Mouse (Mus musculus): ENCODE results near the gene Usp49. TPM values are rescaled to one million over a fixed set of nuclear protein-coding genes. Genes with fewer than 3 reads are reported as not detected.

Usp49 gene
- polyA plus RNA-seq, 1 experiment from 2014 or later, result 3.3 TPM

- H3K4me3 ChIP-seq (replicated peaks), result no peak overlapping the region
- H3K27ac ChIP-seq, result peak overlapping the region; percentile 36; the same call in 1 of the 2 replicates
- 57% methylated on average over 2 of the region's 2 CpGs for WGBS (ENCODE audit: insufficient replicate concordance)
- no peak for DNase-seq
- no peaks in the 10 kb centered on the region for H3K9me3 ChIP-seq (replicated peaks)
- ATAC-seq (ENCODE audit: low read depth), result no peak
- peaks cover 39% of the 10 kb centered on the region for H3K4me1 ChIP-seq (replicated peaks)
- H3K4me2 ChIP-seq, result no peak overlapping the region
- no peak overlapping the region for H3K9ac ChIP-seq
- peaks cover 68% of the 10 kb centered on the region for H3K27me3 ChIP-seq
- H3K36me3 ChIP-seq, result 0 out of 2 replicates have a peak, but pooled peaks cover 5% of the 10 kb centered on the region
These were observed 68.6 kb downstream of the Usp49 start for GRCm38 (mm10) chr17:47699055-47699454.

- peaks cover 71% of the 10 kb centered on the region for H3K27me3 ChIP-seq
- WGBS (ENCODE audit: insufficient replicate concordance), result 64% methylated on average over 9 of the region's 9 CpGs
- no peak overlapping the region for H3K4me3 ChIP-seq (replicated peaks)
- H3K9me3 ChIP-seq (replicated peaks), result no peaks in the 10 kb centered on the region
- H3K4me1 ChIP-seq (replicated peaks), result peaks cover 21% of the 10 kb centered on the region
- no peak overlapping the region for H3K27ac ChIP-seq
- 0 out of 2 replicates have a peak, but pooled peaks cover 5% of the 10 kb centered on the region for H3K36me3 ChIP-seq
- H3K9ac ChIP-seq, result no peak overlapping the region
- DNase-seq (no peak), ATAC-seq (ENCODE audit: low read depth) (no peak)
- H3K4me2 ChIP-seq, result no peak overlapping the region
These were observed 71.3 kb downstream of the Usp49 start for GRCm38 (mm10) chr17:47701793-47702192.

GRCm38 (mm10) chr17:47702548-47703345, 72.3 kb downstream of the Usp49 start:
- no peaks in the 10 kb centered on the region for H3K9me3 ChIP-seq (replicated peaks)
- H3K27ac ChIP-seq, result no peak overlapping the region
- WGBS (ENCODE audit: insufficient replicate concordance), result 30% methylated on average over 28 of the region's 28 CpGs
- 0 out of 2 replicates have a peak, but pooled peaks cover 5% of the 10 kb centered on the region for H3K36me3 ChIP-seq
- no peak overlapping the region for H3K9ac ChIP-seq
- DNase-seq (no peak), ATAC-seq (ENCODE audit: low read depth) (no peak)
- H3K27me3 ChIP-seq, result peaks cover 74% of the 10 kb centered on the region
- peaks cover 21% of the 10 kb centered on the region for H3K4me1 ChIP-seq (replicated peaks)
- H3K4me2 ChIP-seq, result no peak overlapping the region
- no peak overlapping the region for H3K4me3 ChIP-seq (replicated peaks)

GRCm38 (mm10) chr17:47703556-47703955, 73.1 kb downstream of the Usp49 start:
- no peak overlapping the region for H3K9ac ChIP-seq
- peaks cover 14% of the 10 kb centered on the region for H3K4me1 ChIP-seq (replicated peaks)
- DNase-seq (no peak), ATAC-seq (ENCODE audit: low read depth) (no peak)
- H3K27ac ChIP-seq, result no peak overlapping the region
- H3K4me3 ChIP-seq (replicated peaks), result no peak overlapping the region
- H3K36me3 ChIP-seq, result 0 out of 2 replicates have a peak, but pooled peaks cover 5% of the 10 kb centered on the region
- 17% methylated on average over 20 of the region's 20 CpGs for WGBS (ENCODE audit: insufficient replicate concordance)
- H3K4me2 ChIP-seq, result no peak overlapping the region
- H3K27me3 ChIP-seq, result peaks cover 69% of the 10 kb centered on the region
- no peaks in the 10 kb centered on the region for H3K9me3 ChIP-seq (replicated peaks)

- DNase-seq, result no peak
- ATAC-seq (ENCODE audit: low read depth), result no peak
- WGBS (ENCODE audit: insufficient replicate concordance), result 66% methylated on average over 4 of the region's 4 CpGs
- H3K27ac ChIP-seq, result no peak overlapping the region
- peaks cover 72% of the 10 kb centered on the region for H3K27me3 ChIP-seq
- H3K4me1 ChIP-seq (replicated peaks), result peaks cover 8% of the 10 kb centered on the region
- no peak overlapping the region for H3K9ac ChIP-seq
- no peak overlapping the region for H3K4me3 ChIP-seq (replicated peaks)
- H3K4me2 ChIP-seq, result no peak overlapping the region
- H3K9me3 ChIP-seq (replicated peaks), result no peaks in the 10 kb centered on the region
- H3K36me3 ChIP-seq, result 0 out of 2 replicates have a peak, but pooled peaks cover 5% of the 10 kb centered on the region
These were observed 74.2 kb downstream of the Usp49 start for GRCm38 (mm10) chr17:47704692-47705091.

GRCm38 (mm10) chr17:47706196-47706595, 75.7 kb downstream of the Usp49 start:
- Histone ChIP-seq H3K9ac (no peak overlapping the region), H3K4me1 (replicated peaks) (peaks cover 6% of the 10 kb centered on the region; the same call in 1 of the 2 replicates), H3K27ac (no peak overlapping the region), H3K4me2 (no peak overlapping the region), H3K27me3 (peaks cover 69% of the 10 kb centered on the region), H3K4me3 (replicated peaks) (no peak overlapping the region), H3K36me3 (0 out of 2 replicates have a peak, but pooled peaks cover 5% of the 10 kb centered on the region), H3K9me3 (replicated peaks) (no peaks in the 10 kb centered on the region)
- DNase-seq (no peak), ATAC-seq (ENCODE audit: low read depth) (no peak)
- 52% methylated on average over 1 of the region's 1 CpGs for WGBS (ENCODE audit: insufficient replicate concordance)

- H3K4me3 ChIP-seq (replicated peaks), result no peak overlapping the region
- 0 out of 2 replicates have a peak, but pooled peaks cover 3% of the 10 kb centered on the region for H3K36me3 ChIP-seq
- DNase-seq, result no peak
- peaks cover 7% of the 10 kb centered on the region for H3K4me1 ChIP-seq (replicated peaks)
- H3K9ac ChIP-seq, result no peak overlapping the region
- H3K27me3 ChIP-seq, result peaks cover 54% of the 10 kb centered on the region
- 58% methylated on average over 3 of the region's 3 CpGs for WGBS (ENCODE audit: insufficient replicate concordance)
- no peak overlapping the region for H3K4me2 ChIP-seq
- ATAC-seq (ENCODE audit: low read depth), result no peak
- no peak overlapping the region for H3K27ac ChIP-seq
- no peaks in the 10 kb centered on the region for H3K9me3 ChIP-seq (replicated peaks)
These were observed 77.5 kb downstream of the Usp49 start for GRCm38 (mm10) chr17:47707961-47708360.

- H3K36me3 ChIP-seq, result no peaks in the 10 kb centered on the region
These were observed 78.5 kb downstream of the Usp49 start for GRCm38 (mm10) chr17:47708972-47709371.

GRCm38 (mm10) chr17:47710036-47710435, 79.5 kb downstream of the Usp49 start:
- peaks cover 34% of the 10 kb centered on the region for H3K27me3 ChIP-seq
- H3K27ac ChIP-seq, result no peak overlapping the region
- H3K4me2 ChIP-seq, result no peak overlapping the region
- H3K9me3 ChIP-seq (replicated peaks), result no peaks in the 10 kb centered on the region
- H3K9ac ChIP-seq, result no peak overlapping the region
- H3K4me1 ChIP-seq (replicated peaks), result peaks cover 7% of the 10 kb centered on the region
- WGBS (ENCODE audit: insufficient replicate concordance), result 33% methylated on average over 3 of the region's 3 CpGs
- DNase-seq (no peak), ATAC-seq (ENCODE audit: low read depth) (no peak)
- H3K36me3 ChIP-seq, result no peaks in the 10 kb centered on the region
- H3K4me3 ChIP-seq (replicated peaks), result no peak overlapping the region

More at GRCm38 (mm10) chr17:47708972-47709371, 78.5 kb downstream of the Usp49 start:
- 72% methylated on average over 4 of the region's 4 CpGs for WGBS (ENCODE audit: insufficient replicate concordance)
- ATAC-seq (ENCODE audit: low read depth) (no peak), DNase-seq (no peak)
- Histone ChIP-seq H3K4me3 (replicated peaks) (no peak overlapping the region), H3K4me2 (no peak overlapping the region), H3K4me1 (replicated peaks) (peaks cover 7% of the 10 kb centered on the region), H3K9me3 (replicated peaks) (no peaks in the 10 kb centered on the region), H3K27ac (no peak overlapping the region), H3K9ac (no peak overlapping the region), H3K27me3 (peaks cover 44% of the 10 kb centered on the region)

GRCm38 (mm10) chr17:47711883-47712282, 81.4 kb downstream of the Usp49 start:
- peak; percentile 35 for ATAC-seq (ENCODE audit: low read depth)
- 34% methylated on average over 6 of the region's 6 CpGs for WGBS (ENCODE audit: insufficient replicate concordance)

GRCm38 (mm10) chr17:47712889-47713571, 82.5 kb downstream of the Usp49 start:
- DNase-seq, result no peak
- Histone ChIP-seq H3K27ac (no peak overlapping the region), H3K9ac (no peak overlapping the region), H3K36me3 (no peaks in the 10 kb centered on the region), H3K27me3 (peaks cover 9% of the 10 kb centered on the region; the same call in 1 of the 2 replicates), H3K4me2 (no peak overlapping the region), H3K4me1 (replicated peaks) (peaks cover 7% of the 10 kb centered on the region), H3K9me3 (replicated peaks) (no peaks in the 10 kb centered on the region), H3K4me3 (replicated peaks) (no peak overlapping the region)
- WGBS (ENCODE audit: insufficient replicate concordance), result 50% methylated on average over 17 of the region's 22 CpGs
- no peak for ATAC-seq (ENCODE audit: low read depth)

More at GRCm38 (mm10) chr17:47711883-47712282, 81.4 kb downstream of the Usp49 start:
- Histone ChIP-seq H3K4me2 (no peak overlapping the region), H3K27me3 (peaks cover 19% of the 10 kb centered on the region), H3K9me3 (replicated peaks) (no peaks in the 10 kb centered on the region), H3K9ac (no peak overlapping the region), H3K36me3 (no peaks in the 10 kb centered on the region), H3K4me1 (replicated peaks) (peaks cover 7% of the 10 kb centered on the region), H3K4me3 (replicated peaks) (no peak overlapping the region), H3K27ac (no peak overlapping the region)
- DNase-seq, result no peak
